Mouse (Mus musculus) stomach, postnatal 0 days (tissue): ENCODE data around the gene Med28. TPM values are rescaled to one million over a fixed set of nuclear protein-coding genes. Genes with fewer than 3 reads are reported as not detected.

Experiments used
- ATAC-seq: fragments of 200-750 bp; cut with Nextera tagmentation; 2 replicates; pipeline ENCODE4 v1.8.0; 2017; ENCODE audit not compliant: low FRiP score, low TSS enrichment
- DNase-seq: peaks from one replicate; pipeline ENCODE4 v3.0.0-alpha.2; 2016; ENCODE audit warnings: low spot score
- H3K27ac ChIP-seq: fragments of 300-500 bp; sonication (generic); replicated peaks from 2 replicates; pipeline ENCODE4 v1.5.1; 2014; ENCODE audit warnings: mild to moderate bottlenecking, control low read depth
- H3K27me3 ChIP-seq: fragments of 300-500 bp; sonication (generic); 2 replicates; pipeline ENCODE4 v1.6.1; 2014; ENCODE audit warnings: low read length; ENCODE audit not compliant: control insufficient read depth, insufficient read depth
- H3K36me3 ChIP-seq: fragments of 300-500 bp; sonication (generic); 2 replicates; pipeline ENCODE4 v1.6.1; 2014; ENCODE audit warnings: low read length, mixed read lengths; ENCODE audit not compliant: control insufficient read depth, insufficient read depth
- H3K4me1 ChIP-seq: fragments of 300-500 bp; sonication (generic); replicated peaks from 2 replicates; pipeline ENCODE4 v1.6.1; 2014; ENCODE audit warnings: antibody characterized with exemption; ENCODE audit not compliant: control insufficient read depth, insufficient read depth
- H3K4me2 ChIP-seq: fragments of 300-500 bp; sonication (generic); replicated peaks from 2 replicates; pipeline ENCODE4 v1.6.1; 2014; ENCODE audit warnings: low read depth, mild to moderate bottlenecking, control low read depth, moderate library complexity
- H3K4me3 ChIP-seq: fragments of 300-500 bp; sonication (generic); 2 replicates; pipeline ENCODE4 v1.5.1; 2014; ENCODE audit warnings: low read depth, low read length, control low read depth
- H3K9ac ChIP-seq: fragments of 300-500 bp; sonication (generic); 2 replicates; pipeline ENCODE4 v1.6.1; 2014; ENCODE audit warnings: mild to moderate bottlenecking, low read length, control low read depth, mixed read lengths
- H3K9me3 ChIP-seq: fragments of 300-500 bp; sonication (generic); 2 replicates; pipeline ENCODE4 v1.6.1; 2016; ENCODE audit warnings: low read length; ENCODE audit not compliant: control insufficient read depth
- CTCF ChIP-seq: IDR thresholded peaks from 2 replicates; pipeline ENCODE4 v1.5.1; 2016; ENCODE audit warnings: antibody characterized with exemption, low read depth, mild to moderate bottlenecking, moderate library complexity
- EP300 ChIP-seq: optimal IDR thresholded peaks from 2 replicates; pipeline ENCODE3; 2016; ENCODE audit warnings: antibody characterized with exemption
- WGBS: fragments of 180-500 bp; shearing (Covaris S2); extraction: QIAGEN DNeasy Blood & Tissue Kit; methylation state at CpG from one replicate; pipeline ENCODE4 v1.1.7; 2014; 5-methylcytosine and 5-hydroxymethylcytosine counted together
- polyA plus RNA-seq: library from polyadenylated mRNA; unstranded; fragments of >200 nt; fragmentation: Nextera tagmentation; extraction: Ambion mirVana; gene quantifications from 2 replicates; pipeline ENCODE4 v1.2.1, GENCODE M21; 2015

Med28 gene
- polyA plus RNA-seq, 1 experiment from 2014 or later = 169 TPM

GRCm38 (mm10) chr5:45496479-45496878, 23.6 kb upstream of the Med28 start:
- TF ChIP-seq EP300 (no peak), CTCF (no peak)
- no peak overlapping the region for H3K4me2 ChIP-seq
- no peaks in the 10 kb centered on the region for H3K27me3 ChIP-seq
- 79% methylated on average over 4 of the region's 4 CpGs for WGBS
- no peak overlapping the region for H3K9ac ChIP-seq
- no peaks in the 10 kb centered on the region; the same call in 1 of the 2 replicates for H3K4me1 ChIP-seq
- ATAC-seq (no peak), DNase-seq (no peak)
- H3K27ac ChIP-seq = no peak overlapping the region
- peaks cover 18% of the 10 kb centered on the region for H3K36me3 ChIP-seq
- no peak overlapping the region for H3K4me3 ChIP-seq
- H3K9me3 ChIP-seq = no peaks in the 10 kb centered on the region

- Histone ChIP-seq H3K36me3 (peaks cover 21% of the 10 kb centered on the region), H3K4me2 (no peak overlapping the region), H3K27me3 (no peaks in the 10 kb centered on the region), H3K9ac (no peak overlapping the region), H3K4me1 (no peaks in the 10 kb centered on the region; the same call in 1 of the 2 replicates), H3K27ac (no peak overlapping the region), H3K9me3 (no peaks in the 10 kb centered on the region), H3K4me3 (no peak overlapping the region)
- ATAC-seq (no peak), DNase-seq (no peak)
- 84% methylated on average over 12 of the region's 12 CpGs for WGBS
- TF ChIP-seq CTCF (no peak), EP300 (no peak)
These were observed 23.0 kb upstream of the Med28 start for GRCm38 (mm10) chr5:45496930-45497550.

GRCm38 (mm10) chr5:45497564-45497963, 22.5 kb upstream of the Med28 start:
- Histone ChIP-seq H3K27me3 (no peaks in the 10 kb centered on the region), H3K4me3 (no peak overlapping the region), H3K4me1 (no peaks in the 10 kb centered on the region; the same call in 1 of the 2 replicates), H3K9ac (no peak overlapping the region), H3K4me2 (no peak overlapping the region), H3K36me3 (peaks cover 22% of the 10 kb centered on the region), H3K9me3 (no peaks in the 10 kb centered on the region), H3K27ac (no peak overlapping the region)
- ATAC-seq (no peak), DNase-seq (no peak)
- TF ChIP-seq CTCF (no peak), EP300 (no peak)
- WGBS = 87% methylated on average over 5 of the region's 5 CpGs

GRCm38 (mm10) chr5:45510071-45510470, 10.0 kb upstream of the Med28 start:
- 83% methylated on average over 7 of the region's 7 CpGs for WGBS
- Histone ChIP-seq H3K9me3 (no peaks in the 10 kb centered on the region), H3K4me2 (no peak overlapping the region), H3K27ac (no peak overlapping the region), H3K36me3 (peaks cover 33% of the 10 kb centered on the region), H3K4me3 (no peak overlapping the region), H3K9ac (no peak overlapping the region), H3K4me1 (no peaks in the 10 kb centered on the region), H3K27me3 (no peaks in the 10 kb centered on the region)
- ATAC-seq (no peak), DNase-seq (no peak)
- TF ChIP-seq CTCF (no peak; the same call in 1 of the 2 replicates), EP300 (no peak)

- ATAC-seq (no peak), DNase-seq (peak; percentile 9)
- no peak overlapping the region for H3K27ac ChIP-seq
- H3K27me3 ChIP-seq = no peaks in the 10 kb centered on the region
- 80% methylated on average over 6 of the region's 6 CpGs for WGBS
- H3K4me1 ChIP-seq = no peaks in the 10 kb centered on the region
- no peak overlapping the region for H3K4me3 ChIP-seq
- no peaks in the 10 kb centered on the region for H3K9me3 ChIP-seq
- no peak overlapping the region for H3K4me2 ChIP-seq
- no peak overlapping the region for H3K9ac ChIP-seq
- peaks cover 19% of the 10 kb centered on the region for H3K36me3 ChIP-seq
- no peak for TF ChIP-seq CTCF
- TF ChIP-seq EP300 = no peak
These were observed 7.1 kb upstream of the Med28 start for GRCm38 (mm10) chr5:45512908-45513307.

- Histone ChIP-seq H3K9me3 (no peaks in the 10 kb centered on the region), H3K4me2 (no peak overlapping the region), H3K27ac (no peak overlapping the region), H3K9ac (no peak overlapping the region), H3K36me3 (peaks cover 19% of the 10 kb centered on the region), H3K27me3 (no peaks in the 10 kb centered on the region), H3K4me1 (no peaks in the 10 kb centered on the region), H3K4me3 (no peak overlapping the region)
- no peak for ATAC-seq
- WGBS = 95% methylated on average over 2 of the region's 2 CpGs
- TF ChIP-seq CTCF (no peak), EP300 (no peak)
- no peak for DNase-seq
These were observed 6.5 kb upstream of the Med28 start for GRCm38 (mm10) chr5:45513511-45513910.
